Mouse (Mus musculus) urinary bladder, adult 2 months (tissue): ENCODE data around the gene Cmtm1. TPM values are rescaled to one million over a fixed set of nuclear protein-coding genes. Genes with fewer than 3 reads are reported as not detected.

Source experiments
- polyA plus RNA-seq: library from polyadenylated mRNA; depleted of rRNA; stranded (reverse); fragments of >200 nt; gene quantifications from 2 replicates; pipeline ENCODE4 v1.2.3, GENCODE M21; 2012; rRNA removed

Gene Cmtm1
- polyA plus RNA-seq, 1 experiment = not detected

Other genes starting within 250 kb of the Cmtm1 start
- 15.9 and 29.1 TPM in 2 replicates for gene Cdh5, start 208.5 kb downstream of the Cmtm1 start, polyA plus RNA-seq
- 10.9 and 12.0 TPM in 2 replicates for gene Bean1, start 139.7 kb downstream of the Cmtm1 start, polyA plus RNA-seq
- gene Tk2, start 61.6 kb downstream of the Cmtm1 start, polyA plus RNA-seq = 37.8 and 41.4 TPM in 2 replicates
- 19.0 and 27.8 TPM in 2 replicates for gene Cklf, start 59.3 kb downstream of the Cmtm1 start, polyA plus RNA-seq
- gene Cmtm2a, start 17.0 kb downstream of the Cmtm1 start, polyA plus RNA-seq = not detected in 2 replicates
- gene Gm45711, start 64 bp downstream of the Cmtm1 start, polyA plus RNA-seq = not detected in 2 replicates
- gene Gm11020, start 11.4 kb upstream of the Cmtm1 start, polyA plus RNA-seq = not detected in 2 replicates
- not detected in 2 replicates for gene Cmtm2b, start 12.1 kb upstream of the Cmtm1 start, polyA plus RNA-seq
- gene Cmtm3, start 29.3 kb upstream of the Cmtm1 start, polyA plus RNA-seq = 72.8 and 74.9 TPM in 2 replicates
- 31.4 and 32.1 TPM in 2 replicates for gene Cmtm4, start 85.7 kb upstream of the Cmtm1 start, polyA plus RNA-seq
- gene Dync1li2, start 132.9 kb upstream of the Cmtm1 start, polyA plus RNA-seq = 79.6 and 85.8 TPM in 2 replicates
- gene Terb1, start 199.8 kb upstream of the Cmtm1 start, polyA plus RNA-seq = 0.47 and 0.54 TPM in 2 replicates
- 56.2 and 71.4 TPM in 2 replicates for gene Nae1, start 224.5 kb upstream of the Cmtm1 start, polyA plus RNA-seq
- gene Car7, start 224.5 kb upstream of the Cmtm1 start, polyA plus RNA-seq = 3.5 and 4.7 TPM in 2 replicates